Mouse (Mus musculus) CH12.LX (cell line): ENCODE measurements around the gene Iscu. TPM values are rescaled to one million over a fixed set of nuclear protein-coding genes. Genes with fewer than 3 reads are reported as not detected.

Source experiments
- DNase-seq: peaks from one replicate; pipeline ENCODE4 v3.0.0-alpha.2; 2013; ENCODE audit errors: extremely low read depth
- H3K27ac ChIP-seq: 2 replicates; pipeline ENCODE4 v1.5.1; 2012; ENCODE audit warnings: low read depth, mild to moderate bottlenecking, control low read depth, moderate library complexity; ENCODE audit not compliant: insufficient read depth
- H3K27me3 ChIP-seq: replicated peaks from 2 replicates; pipeline ENCODE3; 2012; ENCODE audit warnings: inconsistent platforms
- H3K36me3 ChIP-seq, 2 experiments: replicated peaks in 1 of 2; 2 replicates each; pipeline versions ENCODE3 to v1.6.1; 2012; ENCODE audit warnings: inconsistent platforms in 1 of 2, low read length in 1 of 2, mild to moderate bottlenecking in 1 of 2, mixed read lengths in 1 of 2, moderate library complexity in 1 of 2; ENCODE audit not compliant: control insufficient read depth in 1 of 2, insufficient read depth in 1 of 2
- H3K4me1 ChIP-seq, 2 experiments: 2 replicates each; pipeline ENCODE4 v1.6.1; 2012; ENCODE audit warnings: inconsistent platforms in 1 of 2, moderate library complexity in 1 of 2; ENCODE audit not compliant: insufficient read depth in 2 of 2, control insufficient read depth in 1 of 2
- H3K4me2 ChIP-seq: 2 replicates; pipeline ENCODE4 v1.6.1; 2012; ENCODE audit warnings: low read depth, mild to moderate bottlenecking, control low read depth; ENCODE audit not compliant: poor library complexity, insufficient read depth, severe bottlenecking
- H3K4me3 ChIP-seq, 3 experiments: fragments of 150-350 bp in 1 of 3; sonication (generic) in 1 of 3; replicated peaks in 1 of 3; 2 replicates each; pipeline versions ENCODE3 to v1.5.1; 2011 to 2012; ENCODE audit warnings: low read depth in 2 of 3, low read length in 2 of 3, mild to moderate bottlenecking in 2 of 3, moderate library complexity in 2 of 3, control low read depth in 1 of 3, improper control_type of control experiment in 1 of 3, inconsistent platforms in 1 of 3, mixed read lengths in 1 of 3; ENCODE audit not compliant: poor library complexity in 1 of 3
- H3K79me2 ChIP-seq: replicated peaks from 2 replicates; pipeline ENCODE4 v1.6.1; 2012; ENCODE audit warnings: mild to moderate bottlenecking, moderate library complexity; ENCODE audit not compliant: control insufficient read depth, poor library complexity, insufficient read depth, severe bottlenecking; ENCODE audit errors: extremely low read depth
- H3K9ac ChIP-seq: 2 replicates; pipeline ENCODE4 v1.6.1; 2012; ENCODE audit warnings: low read depth, mild to moderate bottlenecking, control low read depth, moderate library complexity; ENCODE audit not compliant: insufficient read depth
- H3K9me3 ChIP-seq: replicated peaks from 2 replicates; pipeline ENCODE3; 2012; ENCODE audit warnings: low read length, inconsistent platforms, mixed read lengths
- CHD1 ChIP-seq: IDR thresholded peaks from 2 replicates; pipeline ENCODE4 v1.6.1; 2012; ENCODE audit warnings: low read depth, low read length, improper control_type of control experiment, inconsistent platforms
- CHD2 ChIP-seq: IDR thresholded peaks from 2 replicates; pipeline ENCODE4 v1.6.1; 2011; ENCODE audit warnings: low read length, improper control_type of control experiment
- EP300 ChIP-seq: IDR thresholded peaks from 2 replicates; pipeline ENCODE4 v1.6.1; 2011; ENCODE audit warnings: low read length, improper control_type of control experiment
- GABPA ChIP-seq: IDR thresholded peaks from 2 replicates; pipeline ENCODE4 v1.6.1; 2012; ENCODE audit warnings: low read depth, low read length, improper control_type of control experiment, inconsistent platforms; ENCODE audit not compliant: insufficient replicate concordance
- JUN ChIP-seq: IDR thresholded peaks from 2 replicates; pipeline ENCODE4 v1.6.1; 2011; ENCODE audit warnings: low read depth, mild to moderate bottlenecking, low read length, improper control_type of control experiment, moderate library complexity; ENCODE audit not compliant: insufficient read depth
- JUND ChIP-seq: conservative IDR thresholded peaks from 2 replicates; pipeline ENCODE4 v1.6.1; 2011; ENCODE audit warnings: low read depth, low read length, improper control_type of control experiment
- MAFK ChIP-seq: IDR thresholded peaks from 2 replicates; pipeline ENCODE4 v1.6.1; 2011; ENCODE audit warnings: low read length, improper control_type of control experiment; ENCODE audit not compliant: insufficient replicate concordance
- MAX ChIP-seq: IDR thresholded peaks from 2 replicates; pipeline ENCODE4 v1.6.1; 2011; ENCODE audit warnings: low read length, improper control_type of control experiment
- MAZ ChIP-seq: IDR thresholded peaks from 2 replicates; pipeline ENCODE4 v1.6.1; 2012; ENCODE audit warnings: low read depth, mild to moderate bottlenecking, inconsistent platforms, low read length, improper control_type of control experiment, moderate library complexity
- MEF2A ChIP-seq: IDR thresholded peaks from 2 replicates; pipeline ENCODE4 v1.6.1; 2014; ENCODE audit warnings: low read depth, mild to moderate bottlenecking, inconsistent platforms, low read length, improper control_type of control experiment, borderline replicate concordance
- MYC ChIP-seq: IDR thresholded peaks from 2 replicates; pipeline ENCODE4 v1.6.1; 2011; ENCODE audit warnings: low read depth, mild to moderate bottlenecking, improper control_type of control experiment, low read length
- NELFE ChIP-seq: IDR thresholded peaks from 2 replicates; pipeline ENCODE4 v1.6.1; 2011; ENCODE audit warnings: low read depth, low read length, improper control_type of control experiment
- NRF1 ChIP-seq: IDR thresholded peaks from 2 replicates; pipeline ENCODE4 v1.6.1; 2014; ENCODE audit warnings: low read depth, mild to moderate bottlenecking, inconsistent platforms, low read length, improper control_type of control experiment, moderate library complexity
- PAX5 ChIP-seq: IDR thresholded peaks from 2 replicates; pipeline ENCODE4 v1.6.1; 2012; ENCODE audit warnings: low read length, inconsistent platforms, mixed read lengths
- POLR2AphosphoS2 ChIP-seq: IDR thresholded peaks from 2 replicates; pipeline ENCODE4 v1.6.1; 2011; ENCODE audit warnings: low read depth, low read length, improper control_type of control experiment
- RCOR1 ChIP-seq: conservative IDR thresholded peaks from 2 replicates; pipeline ENCODE4 v1.6.1; 2012; ENCODE audit warnings: low read depth, mild to moderate bottlenecking, inconsistent platforms, low read length, improper control_type of control experiment
- SIN3A ChIP-seq: IDR thresholded peaks from 2 replicates; pipeline ENCODE4 v1.6.1; 2012; ENCODE audit warnings: low read length, improper control_type of control experiment, inconsistent platforms
- TBP ChIP-seq: conservative IDR thresholded peaks from 2 replicates; pipeline ENCODE4 v1.6.1; 2011; ENCODE audit warnings: low read depth, low read length, improper control_type of control experiment
- TCF12 ChIP-seq: IDR thresholded peaks from 2 replicates; pipeline ENCODE4 v1.6.1; 2014; ENCODE audit warnings: low read depth, mild to moderate bottlenecking, inconsistent platforms, low read length, improper control_type of control experiment
- UBTF ChIP-seq: IDR thresholded peaks from 2 replicates; pipeline ENCODE4 v1.6.1; 2012; ENCODE audit warnings: low read depth, mild to moderate bottlenecking, inconsistent platforms, low read length, improper control_type of control experiment, moderate library complexity
- USF1 ChIP-seq: IDR thresholded peaks from 2 replicates; pipeline ENCODE4 v1.6.1; 2014; ENCODE audit warnings: low read depth, mild to moderate bottlenecking, inconsistent platforms, low read length, improper control_type of control experiment
- ZC3H11A ChIP-seq: IDR thresholded peaks from 2 replicates; pipeline ENCODE4 v1.6.1; 2012; ENCODE audit warnings: low read depth, mild to moderate bottlenecking, inconsistent platforms, low read length, improper control_type of control experiment
- ZNF384 ChIP-seq: IDR thresholded peaks from 2 replicates; pipeline ENCODE4 v1.6.1; 2012; ENCODE audit warnings: low read depth, low read length, improper control_type of control experiment, inconsistent platforms
- dilution Hi-C: fragments of 300-500 bp; cut with MboI; formaldehyde crosslinking; loops from 2 replicates; pipeline ENCODE4 v1.14.3; 2020; ENCODE audit warnings: low sequenced_read_pairs; ENCODE audit not compliant: extremely low pct_unique_long_range_greater_than_20kb, extremely low pct_ligation_motif_present
- in situ Hi-C: fragments of 300-500 bp; cut with MboI; formaldehyde crosslinking; loops from 3 replicates; pipeline ENCODE4 v1.14.3; 2019; ENCODE audit warnings: low sequenced_read_pairs, low pct_ligation_motif_present, low pct_unique_long_range_greater_than_20kb, mixed read lengths
- polyA plus RNA-seq: library from polyadenylated mRNA; unstranded; fragments of >175 nt; gene quantifications from 2 replicates; pipeline ENCODE4 v1.2.1, GENCODE M21; 2012; ENCODE audit warnings: low read depth; ENCODE audit not compliant: insufficient read length
- total RNA-seq, 2 experiments: library from RNA; depleted of rRNA; stranded (reverse); fragments of 300-350 nt in 1 of 2; fragments of >200 nt in 1 of 2; gene quantifications; 2 replicates each; pipeline ENCODE4 v1.2.3; 2012 to 2014

Iscu gene
- total and polyA plus RNA-seq, 3 experiments: 72.1 to 86.7 (median 79.3) TPM

DNA sequence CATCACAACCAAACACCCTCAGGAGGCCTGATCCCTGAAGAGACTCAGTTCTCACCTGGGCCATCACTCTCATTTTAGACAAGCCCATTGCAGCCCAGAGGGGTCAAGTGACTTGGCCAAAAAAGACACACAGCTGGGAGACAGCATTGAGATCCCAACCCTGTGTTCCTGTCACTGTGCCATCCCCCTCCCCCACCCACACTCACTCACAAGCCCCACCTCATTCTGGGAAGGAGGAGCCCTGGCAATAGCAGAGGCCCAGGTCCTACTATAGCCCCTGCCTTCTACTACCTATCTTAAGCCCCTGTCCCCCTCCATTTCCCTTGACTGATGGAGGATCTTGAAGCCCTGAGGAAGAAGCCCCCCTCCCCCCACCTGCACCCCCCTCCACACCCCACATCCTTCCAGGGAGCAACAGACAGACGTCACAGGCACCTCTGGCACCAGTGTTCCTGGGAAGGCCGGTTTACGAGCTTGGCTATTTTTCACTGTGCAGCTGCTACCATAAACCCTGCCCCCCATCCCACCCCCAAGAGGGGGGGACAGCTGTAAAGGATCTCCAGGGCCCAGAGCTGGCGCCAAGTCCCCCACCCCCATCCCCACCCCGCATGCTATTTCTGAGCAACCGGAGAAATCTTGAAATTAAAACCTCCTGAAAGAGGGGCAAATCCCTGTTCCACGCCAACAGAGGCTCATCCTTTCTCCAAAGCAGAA lies 16.7 kb downstream of the Iscu start:
- peaks cover 4% of the 10 kb centered on the region for H3K9me3 ChIP-seq
- H3K4me3 ChIP-seq: no peak overlapping the region
- TF ChIP-seq POLR2AphosphoS2 (no peak), MYC (no peak), RCOR1 (no peak), EP300 (no peak), GABPA (no peak), SIN3A (no peak), JUND (no peak), MAX (no peak), UBTF (no peak), MAZ (no peak), PAX5 (no peak), TBP (no peak), ZNF384 (no peak), NRF1 (no peak), MAFK (no peak), TCF12 (no peak)
- TF ChIP-seq, all 38 proteins: peak for 0
- Histone ChIP-seq H3K27ac (no peak overlapping the region), H3K27me3 (no peaks in the 10 kb centered on the region), H3K4me2 (no peak overlapping the region), H3K79me2 (no peaks in the 10 kb centered on the region), H3K4me1 (peaks cover 8 to 25% of the 10 kb centered on the region in 2 experiments), H3K9ac (no peak overlapping the region), H3K36me3 (no peaks in the 10 kb centered on the region)
- no peak for DNase-seq
- in situ Hi-C loops: no loop called here
- dilution Hi-C loops: no loop called here

- no peaks in the 10 kb centered on the region for H3K79me2 ChIP-seq
- no peaks in the 10 kb centered on the region for H3K36me3 ChIP-seq
- in situ Hi-C loops: no loop called here
- dilution Hi-C loops: no loop called here
- TF ChIP-seq CHD2 (no peak), CHD1 (no peak), USF1 (no peak), MEF2A (no peak), SIN3A (no peak), ZC3H11A (no peak), JUN (no peak), NELFE (no peak), TBP (no peak), POLR2AphosphoS2 (no peak)
- no peak overlapping the region for H3K27ac ChIP-seq
- H3K4me2 ChIP-seq: no peak overlapping the region
- no peak for DNase-seq
- no peaks in the 10 kb centered on the region for H3K9me3 ChIP-seq
- peaks cover 8 to 20% of the 10 kb centered on the region in 2 experiments for H3K4me1 ChIP-seq
- no peaks in the 10 kb centered on the region for H3K27me3 ChIP-seq
- no peak overlapping the region for H3K9ac ChIP-seq
- no peak overlapping the region for H3K4me3 ChIP-seq
These were observed 18.1 kb downstream of the Iscu start for GRCm38 (mm10) chr5:113790453-113791196.
